Mouse (Mus musculus) lung, adult 2 months (tissue): Measurements from ENCODE around the gene Clta. TPM values are rescaled to one million over a fixed set of nuclear protein-coding genes. Genes with fewer than 3 reads are reported as not detected.

ENCODE experiments used
- DNase-seq: peaks from one replicate; pipeline ENCODE4 v3.0.0; 2022
- H3K4me1 ChIP-seq: fragments of 200-500 bp; 2 replicates; pipeline ENCODE4 v1.6.1; 2011; ENCODE audit warnings: low read length; ENCODE audit not compliant: control insufficient read depth, insufficient read depth
- H3K4me3 ChIP-seq: fragments of 200-500 bp; replicated peaks from 2 replicates; pipeline ENCODE3; 2011; ENCODE audit warnings: low read depth, mild to moderate bottlenecking, control low read depth, low read length; ENCODE audit errors: extremely low read depth
- CTCF ChIP-seq: fragments of 200-500 bp; IDR thresholded peaks from 2 replicates; pipeline ENCODE4 v1.5.1; 2011; ENCODE audit warnings: mild to moderate bottlenecking, low read length, control low read depth; ENCODE audit not compliant: insufficient read depth
- POLR2A ChIP-seq: fragments of 200-500 bp; IDR thresholded peaks from 2 replicates; pipeline ENCODE4 v1.6.1; 2011; ENCODE audit warnings: low read depth, mild to moderate bottlenecking, control low read depth, low read length, borderline replicate concordance; ENCODE audit errors: extremely low read depth
- WGBS: fragments of 180-500 bp; shearing (Covaris S2); methylation state at CpG from one replicate; pipeline ENCODE4 v1.1.7; 2018; 5-methylcytosine and 5-hydroxymethylcytosine counted together
- polyA plus RNA-seq: library from polyadenylated mRNA; depleted of rRNA; stranded (reverse); fragments of >200 nt; gene quantifications from 2 replicates; pipeline ENCODE4 v1.2.3, GENCODE M21; 2012

Gene Clta
- polyA plus RNA-seq, 1 experiment, result 165 TPM

DNA sequence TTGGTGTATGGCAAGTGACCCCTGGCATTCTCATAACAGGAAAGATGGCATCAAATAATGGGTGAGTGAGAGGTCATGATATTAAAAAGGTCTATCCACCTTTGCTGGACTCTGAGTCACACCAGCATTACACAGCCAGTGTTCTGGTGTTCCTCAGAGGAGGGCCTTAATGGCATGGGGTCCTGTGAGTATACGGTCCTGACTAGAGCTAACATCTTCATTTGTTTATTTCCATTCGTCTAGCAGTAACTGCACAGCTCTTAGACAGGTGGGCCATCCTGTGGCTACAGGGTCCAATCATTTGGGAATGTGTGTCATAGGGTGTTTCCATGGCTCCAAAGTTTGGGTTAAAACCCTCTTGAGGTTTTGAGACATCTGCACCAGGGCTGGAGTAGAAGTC is 9.9 kb upstream of the Clta start:
- WGBS, result 63% methylated on average over 2 of the region's 2 CpGs
- no peak overlapping the region for H3K4me3 ChIP-seq
- TF ChIP-seq CTCF (no peak), POLR2A (no peak)
- no peaks in the 10 kb centered on the region for H3K4me1 ChIP-seq
- DNase-seq, result no peak

DNA sequence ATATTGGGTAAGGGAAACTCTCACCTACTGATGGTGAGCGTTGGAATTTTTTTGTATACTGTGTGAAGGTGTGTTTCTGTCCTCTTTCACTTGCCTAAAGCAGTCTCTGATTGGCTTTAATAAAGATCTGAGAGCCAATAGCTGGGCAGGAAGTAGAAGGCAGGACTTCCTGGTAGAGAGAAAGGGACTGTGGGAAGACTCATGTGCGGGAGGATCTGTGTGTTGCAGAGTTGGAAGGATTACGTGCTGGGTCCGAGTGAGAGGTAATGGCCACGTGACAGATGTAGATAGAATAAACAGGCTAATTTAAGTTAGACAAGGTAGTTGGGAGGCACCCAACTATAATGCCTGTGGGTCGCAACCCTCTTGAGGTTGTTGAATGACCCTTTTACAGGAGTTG is 630 bp upstream of the Clta start:
- no peak for DNase-seq
- Histone ChIP-seq H3K4me3 (no peak overlapping the region), H3K4me1 (peaks cover 3% of the 10 kb centered on the region; the same call in 1 of the 2 replicates)
- TF ChIP-seq CTCF (no peak), POLR2A (no peak)
- 43% methylated on average over 6 of the region's 6 CpGs for WGBS

DNA sequence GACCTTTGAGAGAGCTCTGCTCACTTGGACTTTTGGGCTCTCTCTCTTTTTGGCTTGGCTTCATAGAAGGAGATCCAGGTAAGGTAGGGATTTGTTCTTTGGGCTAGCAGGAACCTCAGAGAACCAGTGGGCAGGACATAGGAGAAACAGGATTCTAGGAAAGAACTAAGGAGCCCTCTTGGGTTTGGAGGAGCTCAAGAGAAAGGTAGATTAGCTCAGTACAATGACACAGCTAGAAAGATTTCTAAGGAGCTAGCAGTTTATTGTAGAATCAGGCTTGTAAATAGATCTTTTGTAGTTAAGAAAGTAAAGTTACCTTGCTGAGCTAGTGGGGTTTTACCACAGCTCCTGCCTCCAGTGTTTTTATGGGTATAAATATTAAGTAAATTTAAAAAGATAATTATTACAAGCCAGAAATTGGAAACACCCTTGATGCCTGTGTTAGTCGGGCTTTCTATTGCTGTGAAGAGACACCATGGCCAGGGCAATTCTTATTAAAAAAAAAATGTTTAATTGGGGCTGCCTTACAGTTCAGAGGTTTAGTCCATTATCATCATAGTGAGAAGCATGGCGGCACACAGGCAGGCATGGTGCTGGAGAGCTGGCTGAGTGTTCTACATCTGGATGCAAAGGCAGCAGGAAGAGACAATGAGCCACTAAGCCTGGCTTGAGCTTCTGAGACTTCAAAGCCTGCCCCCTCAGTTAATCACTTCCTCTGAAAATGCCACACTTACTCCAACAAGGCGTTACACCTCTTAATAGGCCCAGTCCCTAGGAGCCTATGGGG is 564 bp downstream of the Clta start:
- H3K4me3 ChIP-seq, result no peak overlapping the region
- H3K4me1 ChIP-seq, result peaks cover 3% of the 10 kb centered on the region; the same call in 1 of the 2 replicates
- 74% methylated on average over 3 of the region's 3 CpGs for WGBS
- TF ChIP-seq CTCF (no peak), POLR2A (no peak)
- DNase-seq, result no peak

DNA sequence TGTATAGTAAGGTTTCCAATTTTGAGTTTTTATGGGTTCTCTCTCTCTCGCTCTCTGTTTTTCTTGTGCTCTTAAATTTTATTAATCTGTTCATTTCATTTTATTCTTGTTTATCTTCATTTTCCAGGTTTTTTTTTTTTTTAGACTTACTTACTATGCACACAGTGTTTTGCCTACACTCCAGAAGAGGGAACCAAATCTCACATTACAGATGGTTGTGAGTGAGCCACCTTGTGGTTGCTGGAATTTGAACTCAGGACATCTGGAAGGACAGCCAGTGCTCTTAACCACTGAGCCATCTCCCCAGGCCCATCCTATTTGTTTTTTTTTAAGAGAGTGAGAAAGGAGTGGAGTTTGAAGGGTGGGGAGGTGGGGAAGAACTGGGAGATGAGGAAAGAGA is 5.9 kb downstream of the Clta start:
- no peak for TF ChIP-seq POLR2A
- no peak for TF ChIP-seq CTCF
- WGBS, result 92% methylated on average over 1 of the region's 1 CpGs
- DNase-seq, result no peak
- peaks cover 7% of the 10 kb centered on the region for H3K4me1 ChIP-seq
- H3K4me3 ChIP-seq, result no peak overlapping the region

DNA sequence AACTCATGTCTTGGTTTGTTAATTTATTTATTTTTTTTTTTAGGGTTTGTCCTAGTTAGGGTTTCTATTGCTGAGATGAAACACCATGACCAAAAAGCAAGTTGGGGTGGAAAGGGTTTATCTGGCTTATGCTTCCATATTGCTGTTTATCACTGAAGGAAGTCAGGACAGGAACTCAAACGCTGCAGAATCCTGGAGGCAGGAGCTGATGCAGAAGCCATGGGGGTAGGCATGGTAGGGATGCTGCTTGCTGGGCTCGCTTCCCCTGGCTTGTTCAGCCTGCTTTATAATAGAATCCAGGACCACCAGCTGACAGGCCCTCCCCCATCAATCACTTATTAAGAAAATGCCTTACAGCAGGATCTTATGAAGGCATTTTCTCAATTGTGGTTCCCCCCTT is 6.6 kb downstream of the Clta start:
- WGBS, result 47% methylated on average over 2 of the region's 2 CpGs
- Histone ChIP-seq H3K4me3 (no peak overlapping the region), H3K4me1 (peaks cover 7% of the 10 kb centered on the region)
- TF ChIP-seq POLR2A, result no peak
- no peak for TF ChIP-seq CTCF
- no peak for DNase-seq

DNA sequence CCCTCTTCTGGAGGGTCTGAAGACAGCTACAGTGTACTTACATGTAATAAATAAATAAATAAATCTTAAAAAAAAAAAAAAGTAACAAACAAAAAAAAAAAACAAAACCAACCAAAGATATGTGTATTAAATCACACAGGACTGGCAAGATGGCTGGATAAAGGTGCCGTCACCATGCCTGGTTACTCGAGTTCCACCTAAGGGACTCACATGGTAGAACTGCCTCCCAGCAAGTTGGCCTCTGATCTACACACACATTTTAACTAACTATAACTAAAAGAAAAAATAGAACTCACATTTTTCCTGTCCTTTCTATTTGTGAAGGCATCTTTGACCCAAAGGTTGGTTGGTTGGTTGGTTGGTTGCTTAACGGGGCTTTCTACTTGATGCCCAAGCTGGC is 7.5 kb downstream of the Clta start:
- WGBS, result 73% methylated on average over 3 of the region's 3 CpGs
- no peak for DNase-seq

DNA sequence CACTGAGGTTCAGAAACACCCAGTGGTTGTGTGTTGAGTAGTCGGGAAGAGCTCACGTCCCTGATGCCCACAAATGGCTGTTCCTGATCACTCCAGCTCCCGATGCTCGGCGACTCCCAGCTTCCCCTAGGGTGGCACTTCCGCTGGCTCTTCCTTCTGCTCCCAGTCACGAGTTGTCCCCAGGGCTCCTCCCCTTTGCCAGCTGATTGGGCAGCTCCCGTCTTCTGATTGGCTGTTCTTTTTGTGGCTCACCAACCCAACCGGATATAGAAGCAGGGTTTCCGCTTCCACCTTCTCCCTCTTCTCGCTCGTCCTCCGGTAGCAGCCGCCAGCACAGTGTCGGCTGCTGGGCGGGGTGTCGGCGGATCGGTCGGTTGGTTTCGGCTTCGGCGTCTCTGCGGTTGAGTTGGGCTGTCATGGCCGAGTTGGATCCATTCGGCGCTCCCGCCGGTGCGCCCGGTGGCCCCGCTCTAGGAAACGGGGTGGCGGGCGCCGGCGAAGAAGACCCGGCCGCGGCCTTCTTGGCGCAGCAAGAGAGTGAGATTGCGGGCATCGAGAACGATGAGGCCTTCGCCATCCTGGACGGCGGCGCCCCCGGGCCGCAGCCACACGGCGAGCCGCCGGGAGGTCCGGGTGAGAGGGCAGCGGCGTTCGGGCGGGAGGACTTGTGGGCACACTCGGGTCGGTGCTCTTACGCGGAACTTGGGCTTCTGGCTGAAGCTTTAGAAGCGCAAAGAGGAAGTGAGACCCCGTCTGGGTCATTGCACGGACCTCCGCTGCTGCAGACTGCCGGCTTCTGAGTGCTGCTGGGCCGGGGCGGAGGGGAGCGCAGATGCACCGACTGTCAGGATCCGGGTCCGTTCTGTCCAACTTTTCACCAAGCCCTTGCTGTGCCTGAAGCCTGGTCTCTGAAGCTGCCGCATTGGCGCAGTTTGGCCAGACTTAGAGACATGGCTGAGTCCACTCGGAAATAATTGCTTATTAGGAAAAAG is 8.4 kb downstream of the Clta start:
- DNase-seq, result peak; percentile 86

More for the DNA sequence above, 7.5 kb downstream of the Clta start:
- H3K4me3 ChIP-seq, result peak overlapping the region; percentile 73
- H3K4me1 ChIP-seq, result peaks cover 7% of the 10 kb centered on the region
- TF ChIP-seq POLR2A (no peak), CTCF (no peak)

DNA sequence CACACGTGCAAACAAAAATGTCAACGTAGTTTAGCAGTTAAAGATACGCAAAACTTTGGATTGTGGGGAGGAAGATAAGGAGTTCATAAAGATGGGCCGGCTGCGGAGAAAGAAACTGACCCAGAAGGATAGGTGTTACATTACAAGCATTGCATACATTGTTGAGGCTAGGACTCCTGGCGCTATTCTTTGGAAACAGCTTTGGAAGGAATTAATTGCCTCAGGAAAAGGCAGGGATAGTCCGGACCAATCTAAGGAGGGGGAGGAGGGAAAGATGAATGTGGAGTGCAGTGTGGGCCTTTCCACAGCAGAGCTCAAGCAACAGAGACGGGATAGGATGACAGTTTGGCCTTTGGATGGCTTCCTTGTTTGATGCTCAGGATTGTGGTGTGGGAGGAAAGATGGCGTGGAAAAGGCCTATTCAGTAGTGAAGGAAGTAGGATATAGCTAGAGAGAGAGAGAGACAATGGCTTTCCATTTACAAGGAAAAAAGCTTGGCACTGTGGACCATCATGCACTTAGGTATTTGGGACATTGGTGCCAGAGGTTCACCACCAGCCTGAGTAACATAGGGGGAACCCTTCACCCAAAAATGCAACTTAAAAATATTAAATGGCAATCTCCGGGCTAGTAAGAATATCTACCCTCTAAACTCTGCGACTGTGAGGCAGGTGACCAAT is 9.3 kb downstream of the Clta start:
- Histone ChIP-seq H3K4me3 (peak overlapping the region; percentile 73), H3K4me1 (peaks cover 7% of the 10 kb centered on the region)
- no peak for DNase-seq
- no peak for TF ChIP-seq POLR2A
- TF ChIP-seq CTCF, result no peak
- 15% methylated on average over 11 of the region's 11 CpGs for WGBS

More for the DNA sequence above, 8.4 kb downstream of the Clta start:
- under 1% methylated on average over 77 of the region's 77 CpGs for WGBS
- peak overlapping the region; percentile 73 for H3K4me3 ChIP-seq
- peaks cover 7% of the 10 kb centered on the region for H3K4me1 ChIP-seq
- TF ChIP-seq CTCF (no peak), POLR2A (peak; percentile 84; the same call in 1 of the 2 replicates)

DNA sequence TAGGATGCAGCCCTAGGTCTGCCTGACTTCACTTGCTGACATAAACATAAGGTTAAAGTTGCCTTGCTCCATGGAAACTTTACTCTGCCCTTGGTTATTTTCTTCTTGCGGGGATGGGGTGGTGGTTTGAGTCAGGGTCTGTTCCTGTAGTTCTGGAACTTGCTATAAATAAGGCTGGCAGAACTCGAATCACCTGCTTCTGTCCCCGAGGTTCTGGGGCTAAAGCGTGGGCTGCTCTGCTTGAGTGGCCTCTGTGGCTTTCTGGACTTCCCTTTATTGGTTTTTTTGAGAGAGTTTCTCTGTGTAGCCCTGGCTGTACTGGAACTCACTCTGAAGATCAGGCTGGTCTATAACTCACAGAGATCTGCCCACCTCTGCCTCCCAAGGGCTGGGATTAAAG is 11.8 kb downstream of the Clta start:
- peaks cover 7% of the 10 kb centered on the region for H3K4me1 ChIP-seq
- 90% methylated on average over 4 of the region's 4 CpGs for WGBS
- DNase-seq, result no peak
- no peak overlapping the region for H3K4me3 ChIP-seq
- no peak for TF ChIP-seq POLR2A
